8 mouse cellular contexts compared by ENCODE assay signal in genomic region chr9:121642001-121642400, GRCm38 (mm10). TPM values are rescaled to one million over a fixed set of nuclear protein-coding genes. Genes with fewer than 3 reads are reported as not detected.
DNase-seq lines count a peak whose midpoint lies in the region; ATAC-seq and TF ChIP-seq lines count a peak whose summit lies in the region.

Lyzl4 (minus strand) TSS chr9:121642096.

- peak within 1 kb of the TSS; percentile 48 for H3K9ac ChIP-seq in hindbrain, postnatal 0 days (replicated peaks; ENCODE audit: low read length)

- no peaks in the 10 kb centered on the region for H3K36me3 ChIP-seq in hindbrain, postnatal 0 days (ENCODE audit: insufficient read depth, low read length)
- no peaks in the 10 kb centered on the region for H3K36me3 ChIP-seq in macrophage (ENCODE audit: inconsistent target)

- peak; percentile 50 for ATAC-seq in Patski
- ATAC-seq in hindbrain, postnatal 0 days, result peak; percentile 79

- in situ Hi-C loops in Patski (cut with MboI; ENCODE audit: low pct_unique_long_range_greater_than_20kb), result no loop called here

- POLR2A ChIA-PET in Patski (lab: Charles Lee), result no interaction called here

- no peak within 1 kb of the TSS for H3K27ac ChIP-seq in hindbrain, postnatal 0 days
- peak within 1 kb of the TSS; percentile 93 for H3K27ac ChIP-seq in left cerebral cortex, adult 2 months
- no peak within 1 kb of the TSS for H3K27ac ChIP-seq in macrophage

- peak within 1 kb of the TSS; percentile 79 for H3K4me2 ChIP-seq in hindbrain, postnatal 0 days (ENCODE audit: low read depth, low read length)

- no peaks in the 10 kb centered on the region for H3K9me3 ChIP-seq in hindbrain, postnatal 0 days (ENCODE audit: low read length)

- CTCF ChIA-PET in Patski (lab: Charles Lee), result interaction anchor here (1.2 kb wide), 1 partner anchor 10 kb away, joined by 3 read pairs; no protein-coding TSS in a partner anchor

- WGBS in hindbrain, postnatal 0 days, result 2% methylated on average over 26 of the region's 26 CpGs
- WGBS in macrophage (ENCODE audit: missing documents), result 3% methylated on average over 21 of the region's 26 CpGs

- no peak for TF ChIP-seq CTCF in Patski (IDR thresholded peaks at IDR 0.05)
- peak; percentile 71 for TF ChIP-seq CTCF in hindbrain, postnatal 0 days (IDR thresholded peaks at IDR 0.05; ENCODE audit: low read depth)
- peak; percentile 53 for TF ChIP-seq CTCF in left cerebral cortex, adult 2 months (IDR thresholded peaks at IDR 0.05)

- no peaks in the 10 kb centered on the region for H3K79me2 ChIP-seq in macrophage (ENCODE audit: inconsistent target)

- peaks cover 6% of the 10 kb centered on the region; the same call in 1 of the 2 replicates for H3K4me1 ChIP-seq in hindbrain, postnatal 0 days (ENCODE audit: insufficient read depth, low read length)

- peaks cover 56% of the 10 kb centered on the region for H3K27me3 ChIP-seq in Patski
- peaks cover 12% of the 10 kb centered on the region; the same call in 1 of the 2 replicates for H3K27me3 ChIP-seq in hindbrain, postnatal 0 days (ENCODE audit: insufficient read depth, low read length)

- DNase-seq in Patski (ENCODE audit: low read depth, low spot score), result no peak
- DNase-seq in cerebellum, postnatal 25 days, result peak; percentile 86 to 91
- peak; percentile 61 to 67 for DNase-seq in gastrocnemius, adult 8-10 months (ENCODE audit: low spot score in 2 of 2)
- DNase-seq in hindbrain, postnatal 0 days (ENCODE audit: low spot score), result peak; percentile 88
- peak; percentile 76 to 77 for DNase-seq in left cerebral cortex, adult 2 months (ENCODE audit: extremely low spot score in 1 of 2, low spot score in 2 of 2)
- peak; percentile 85 to 88 for DNase-seq in right cerebral cortex, postnatal 10 days (ENCODE audit: low spot score in 2 of 2)
- DNase-seq in urinary bladder, postnatal 10 days (ENCODE audit: low spot score), result peak; percentile 49

- peak within 1 kb of the TSS; percentile 48 for H3K4me3 ChIP-seq in hindbrain, postnatal 0 days (ENCODE audit: low read length)
- H3K4me3 ChIP-seq in left cerebral cortex, adult 2 months, result peak within 1 kb of the TSS; percentile 59
- peak within 1 kb of the TSS; percentile 7; the same call in 1 of the 2 replicates for H3K4me3 ChIP-seq in macrophage (ENCODE audit: inconsistent target)

- intact Hi-C loops in left cerebral cortex, adult 2 months (cut with DNase I), result no loop called here

RNA-seq across cellular contexts. Expression of gene Lyzl4, which starts in this region (rescaled TPM):
- polyA plus RNA-seq in Patski (2021) (not detected), macrophage (2018) (3.0 to 17.8 TPM (median 4.8 TPM) in 3 replicates)
- total RNA-seq in gastrocnemius, adult 8-10 months (2022), result not detected
- total RNA-seq in hindbrain, postnatal 0 days (2014; rRNA removed), result not detected in 2 replicates
- 0.23 and 0.46 TPM in 2 replicates for polyA plus RNA-seq in hindbrain, postnatal 0 days (2015; fragmentation: Nextera tagmentation; extraction: Ambion mirVana)
- total RNA-seq in left cerebral cortex, adult 2 months (2021), result 1 to 10 TPM; 1.7 to 2.3 TPM
- 1 to 10 TPM in 15 of 26 experiments, not detected in 11; 1.1 to 8.5 (median 2.8) TPM for total RNA-seq in macrophage (2018; cell fraction: chromatin; rRNA removed)
- 1 to 10 TPM in 14 of 26 experiments, under 1 TPM in 12; 0.58 to 6.1 (median 2.3) TPM for total RNA-seq in macrophage (2018; cell fraction: cytosol; rRNA removed)
- 10 to 100 TPM in 1 of 26 experiments, 1 to 10 TPM in 15, under 1 TPM in 6, not detected in 4; 0.48 to 22.1 (median 1.6) TPM for total RNA-seq in macrophage (2018; cell fraction: nucleus; rRNA removed)

Comparison
In these comparisons a context has a peak if more than half of its experiments do, and no peak if none do; other contexts are left out.
1. Peak in ATAC-seq in Patski; RNA of the gene not detected or under 1 TPM.
2. Peak in DNase-seq in gastrocnemius, adult 8-10 months; RNA of the gene not detected or under 1 TPM.
3. Peak in DNase-seq, ATAC-seq, H3K4me3 ChIP-seq, H3K9ac ChIP-seq and H3K4me2 ChIP-seq in hindbrain, postnatal 0 days; RNA of the gene not detected or under 1 TPM.
4. H3K4me3 ChIP-seq: peak in every context shown above with its lines; median percentile 59 in left cerebral cortex, adult 2 months; 48 in hindbrain, postnatal 0 days; 7 in macrophage.